Mouse (Mus musculus): ENCODE measurements around the gene Asic5. TPM values are rescaled to one million over a fixed set of nuclear protein-coding genes. Genes with fewer than 3 reads are reported as not detected.

Asic5 gene
- polyA plus RNA-seq, 1 experiment, result not detected

- Histone ChIP-seq H3K79me2 (ENCODE audit: control insufficient read depth, insufficient read depth) (no peaks in the 10 kb centered on the region), H3K4me2 (ENCODE audit: low read depth) (no peak overlapping the region), H3K27me3 (ENCODE audit: control insufficient read depth, insufficient read depth, insufficient read length) (peaks cover 11% of the 10 kb centered on the region), H3ac (ENCODE audit: control insufficient read depth, insufficient read length) (no peak overlapping the region), H3K36me3 (ENCODE audit: control insufficient read depth, insufficient read depth) (no peaks in the 10 kb centered on the region), H3K4me3 (no peak overlapping the region)
- TF ChIP-seq MYOD1 (IDR thresholded peaks at IDR 0.05; ENCODE audit: control insufficient read depth in 1 of 3, insufficient read length in 2 of 3, low read depth in 2 of 3) (no peak), MAX (IDR thresholded peaks at IDR 0.05; ENCODE audit: low read depth) (no peak), POLR2AphosphoS2 (IDR thresholded peaks at IDR 0.05; ENCODE audit: insufficient read length, low read depth) (no peak), USF1 (IDR thresholded peaks at IDR 0.05; ENCODE audit: low read depth) (no peak), REST (IDR thresholded peaks at IDR 0.05; ENCODE audit: insufficient read depth, insufficient read length) (no peak), TCF12 (IDR thresholded peaks at IDR 0.05; ENCODE audit: insufficient read depth, poor library complexity, severe bottlenecking) (no peak), POLR2A (IDR thresholded peaks at IDR 0.05; ENCODE audit: insufficient read length, low read depth) (no peak), TCF3 (IDR thresholded peaks at IDR 0.05; ENCODE audit: insufficient read length, low read depth) (no peak), MYOG (IDR thresholded peaks at IDR 0.05; ENCODE audit: control insufficient read depth in 1 of 3, insufficient read depth in 1 of 3, insufficient read length in 2 of 3, low read depth in 2 of 3) (no peak), CEBPB (IDR thresholded peaks at IDR 0.05; ENCODE audit: insufficient read depth, poor library complexity, severe bottlenecking) (no peak), SRF (IDR thresholded peaks at IDR 0.05; ENCODE audit: control insufficient read depth, insufficient read length, low read depth) (no peak), E2F4 (IDR thresholded peaks at IDR 0.05; ENCODE audit: insufficient read depth) (no peak)
Measured at GRCm38 (mm10) chr3:82044902-82045301, 62.8 kb downstream of the Asic5 start.

GRCm38 (mm10) chr3:82046087-82046486, 64.0 kb downstream of the Asic5 start:
- Histone ChIP-seq H3K27me3 (ENCODE audit: control insufficient read depth, insufficient read depth, insufficient read length) (peaks cover 11% of the 10 kb centered on the region), H3K36me3 (ENCODE audit: control insufficient read depth, insufficient read depth) (no peaks in the 10 kb centered on the region), H3K4me3 (no peak overlapping the region), H3K4me2 (ENCODE audit: low read depth) (no peak overlapping the region), H3ac (ENCODE audit: control insufficient read depth, insufficient read length) (no peak overlapping the region), H3K79me2 (ENCODE audit: control insufficient read depth, insufficient read depth) (no peaks in the 10 kb centered on the region)
- no peak for TF ChIP-seq CEBPB (IDR thresholded peaks at IDR 0.05; ENCODE audit: insufficient read depth, poor library complexity, severe bottlenecking)
- no peak for TF ChIP-seq POLR2AphosphoS2 (IDR thresholded peaks at IDR 0.05; ENCODE audit: insufficient read length, low read depth)
- no peak for TF ChIP-seq POLR2A (IDR thresholded peaks at IDR 0.05; ENCODE audit: insufficient read length, low read depth)
- TF ChIP-seq MYOG (IDR thresholded peaks at IDR 0.05; ENCODE audit: control insufficient read depth in 1 of 3, insufficient read depth in 1 of 3, insufficient read length in 2 of 3, low read depth in 2 of 3), result no peak
- no peak for TF ChIP-seq TCF3 (IDR thresholded peaks at IDR 0.05; ENCODE audit: insufficient read length, low read depth)
- TF ChIP-seq TCF12 (IDR thresholded peaks at IDR 0.05; ENCODE audit: insufficient read depth, poor library complexity, severe bottlenecking), result no peak
- no peak for TF ChIP-seq REST (IDR thresholded peaks at IDR 0.05; ENCODE audit: insufficient read depth, insufficient read length)
- TF ChIP-seq SRF (IDR thresholded peaks at IDR 0.05; ENCODE audit: control insufficient read depth, insufficient read length, low read depth), result no peak
- no peak for TF ChIP-seq MAX (IDR thresholded peaks at IDR 0.05; ENCODE audit: low read depth)
- no peak for TF ChIP-seq MYOD1 (IDR thresholded peaks at IDR 0.05; ENCODE audit: control insufficient read depth in 1 of 3, insufficient read length in 2 of 3, low read depth in 2 of 3)
- no peak for TF ChIP-seq USF1 (IDR thresholded peaks at IDR 0.05; ENCODE audit: low read depth)
- no peak for TF ChIP-seq E2F4 (IDR thresholded peaks at IDR 0.05; ENCODE audit: insufficient read depth)

- Histone ChIP-seq H3K4me2 (ENCODE audit: low read depth) (no peak overlapping the region), H3ac (ENCODE audit: control insufficient read depth, insufficient read length) (no peak overlapping the region), H3K36me3 (ENCODE audit: control insufficient read depth, insufficient read depth) (no peaks in the 10 kb centered on the region), H3K79me2 (ENCODE audit: control insufficient read depth, insufficient read depth) (no peaks in the 10 kb centered on the region), H3K27me3 (ENCODE audit: control insufficient read depth, insufficient read depth, insufficient read length) (peaks cover 11% of the 10 kb centered on the region), H3K4me3 (no peak overlapping the region)
- TF ChIP-seq E2F4 (IDR thresholded peaks at IDR 0.05; ENCODE audit: insufficient read depth) (no peak), MYOD1 (IDR thresholded peaks at IDR 0.05; ENCODE audit: control insufficient read depth in 1 of 3, insufficient read length in 2 of 3, low read depth in 2 of 3) (no peak), POLR2A (IDR thresholded peaks at IDR 0.05; ENCODE audit: insufficient read length, low read depth) (no peak), REST (IDR thresholded peaks at IDR 0.05; ENCODE audit: insufficient read depth, insufficient read length) (no peak), CEBPB (IDR thresholded peaks at IDR 0.05; ENCODE audit: insufficient read depth, poor library complexity, severe bottlenecking) (no peak), MAX (IDR thresholded peaks at IDR 0.05; ENCODE audit: low read depth) (no peak), MYOG (IDR thresholded peaks at IDR 0.05; ENCODE audit: control insufficient read depth in 1 of 3, insufficient read depth in 1 of 3, insufficient read length in 2 of 3, low read depth in 2 of 3) (no peak), TCF12 (IDR thresholded peaks at IDR 0.05; ENCODE audit: insufficient read depth, poor library complexity, severe bottlenecking) (no peak), TCF3 (IDR thresholded peaks at IDR 0.05; ENCODE audit: insufficient read length, low read depth) (no peak), SRF (IDR thresholded peaks at IDR 0.05; ENCODE audit: control insufficient read depth, insufficient read length, low read depth) (no peak), USF1 (IDR thresholded peaks at IDR 0.05; ENCODE audit: low read depth) (no peak), POLR2AphosphoS2 (IDR thresholded peaks at IDR 0.05; ENCODE audit: insufficient read length, low read depth) (no peak)
Measured at GRCm38 (mm10) chr3:82047100-82047753, 65.1 kb downstream of the Asic5 start.

- H3K4me2 ChIP-seq (ENCODE audit: low read depth), result no peak overlapping the region
- no peak overlapping the region for H3K4me3 ChIP-seq
- no peaks in the 10 kb centered on the region for H3K36me3 ChIP-seq (ENCODE audit: control insufficient read depth, insufficient read depth)
- H3K27me3 ChIP-seq (ENCODE audit: control insufficient read depth, insufficient read depth, insufficient read length), result peaks cover 11% of the 10 kb centered on the region
- H3ac ChIP-seq (ENCODE audit: control insufficient read depth, insufficient read length), result no peak overlapping the region
- TF ChIP-seq TCF3 (IDR thresholded peaks at IDR 0.05; ENCODE audit: insufficient read length, low read depth), result no peak
- TF ChIP-seq POLR2A (IDR thresholded peaks at IDR 0.05; ENCODE audit: insufficient read length, low read depth), result no peak
- TF ChIP-seq USF1 (IDR thresholded peaks at IDR 0.05; ENCODE audit: low read depth), result no peak
- no peak for TF ChIP-seq MYOD1 (IDR thresholded peaks at IDR 0.05; ENCODE audit: control insufficient read depth in 1 of 3, insufficient read length in 2 of 3, low read depth in 2 of 3)
- no peak for TF ChIP-seq MAX (IDR thresholded peaks at IDR 0.05; ENCODE audit: low read depth)
- TF ChIP-seq E2F4 (IDR thresholded peaks at IDR 0.05; ENCODE audit: insufficient read depth), result no peak
- TF ChIP-seq MYOG (IDR thresholded peaks at IDR 0.05; ENCODE audit: control insufficient read depth in 1 of 3, insufficient read depth in 1 of 3, insufficient read length in 2 of 3, low read depth in 2 of 3), result no peak
- TF ChIP-seq POLR2AphosphoS2 (IDR thresholded peaks at IDR 0.05; ENCODE audit: insufficient read length, low read depth), result no peak
- no peaks in the 10 kb centered on the region for H3K79me2 ChIP-seq (ENCODE audit: control insufficient read depth, insufficient read depth)
Measured at GRCm38 (mm10) chr3:82048078-82048477, 66.0 kb downstream of the Asic5 start.
